Mouse (Mus musculus): ENCODE measurements around the gene Cep128.

- TF ChIP-seq CTCF (IDR thresholded peaks at IDR 0.05; ENCODE audit: low read depth): no peak
- no peak for TF ChIP-seq EP300 (optimal IDR thresholded peaks at IDR 0.05)
Measured at GRCm38 (mm10) chr12:91065423-91065822, 318.8 kb downstream of the Cep128 start.
